Comparison of ENCODE assay signal across 17 mouse cellular contexts in genomic region chr14:114953070-114953665, GRCm38 (mm10).
DNase-seq lines count a peak whose midpoint lies in the region; TF ChIP-seq lines count a peak whose summit lies in the region.
"Had no signal": no experiment of that assay in that cellular context is flagged by ENCODE, and none has a peak within 500 bp of the region (broad histone marks: within the 10 kb centered on the region; RNA-seq: fewer than 3 reads in every experiment).

No protein-coding gene starts in this region.

- H3K27ac ChIP-seq in kidney, adult 2 months (ENCODE audit: insufficient read depth, low read depth, low read length): no peak overlapping the region
- H3K27ac ChIP-seq in limb, embryonic 10.5 days: 0 out of 2 replicates have a peak overlapping the region, but pooled peaks have one; percentile 19
- H3K27ac ChIP-seq: embryonic facial prominence, embryonic 15.5 days; hindbrain, embryonic 12.5 days; neural tube, embryonic 13.5 days had no signal

- no peaks in the 10 kb centered on the region for H3K9me3 ChIP-seq in limb, embryonic 10.5 days (replicated peaks)
- H3K9me3 ChIP-seq: embryonic facial prominence, embryonic 15.5 days; hindbrain, embryonic 12.5 days; neural tube, embryonic 13.5 days had no signal

- TF ChIP-seq CTCF in kidney, adult 2 months (conservative IDR thresholded peaks at IDR 0.05; ENCODE audit: insufficient read depth, insufficient read length, low read depth, low read length): no peak

- WGBS in kidney, adult 2 months: 55% methylated on average over 4 of the region's 4 CpGs
- 18% methylated on average over 4 of the region's 4 CpGs for WGBS in limb, embryonic 10.5 days

- H3K4me1 ChIP-seq in kidney, adult 2 months (ENCODE audit: control insufficient read depth, insufficient read depth, low read length): no peaks in the 10 kb centered on the region
- peaks cover 38% of the 10 kb centered on the region for H3K4me1 ChIP-seq in limb, embryonic 10.5 days

- H3K36me3 ChIP-seq in kidney, adult 2 months (ENCODE audit: control insufficient read depth, insufficient read depth, low read length): no peaks in the 10 kb centered on the region
- H3K36me3 ChIP-seq in limb, embryonic 10.5 days: no peaks in the 10 kb centered on the region
- H3K36me3 ChIP-seq: embryonic facial prominence, embryonic 15.5 days; hindbrain, embryonic 12.5 days; neural tube, embryonic 13.5 days had no signal

- peak; percentile 38 for DNase-seq in kidney, adult 2 months
- no peak for DNase-seq in kidney, adult 18-20 months
- DNase-seq in MEL-GATA-1-ER (ENCODE audit: extremely low read depth, low read depth): peak; percentile 53
- DNase-seq in embryo, embryonic 9.5 days (ENCODE audit: extremely low spot score): peak; percentile 52
- DNase-seq in limb, embryonic 10.5 days (ENCODE audit: low spot score): no peak
- DNase-seq in right cerebral cortex, adult 2 months (ENCODE audit: low spot score in 2 of 2): no peak
- no peak for DNase-seq in cerebellum, adult 18-20 months
- DNase-seq in gastrocnemius, adult 8-10 months (ENCODE audit: low spot score in 2 of 2): no peak
- DNase-seq: B cell, adult 2 months; cerebellum, adult 9-11 months; layer of hippocampus, postnatal 36 days; liver, postnatal 0 days; lung, postnatal 4 days; thymus, adult 18-20 months had no signal

- no peaks in the 10 kb centered on the region for H3K27me3 ChIP-seq in kidney, adult 2 months (replicated peaks; ENCODE audit: control insufficient read depth, insufficient read depth, low read length)
- H3K27me3 ChIP-seq in limb, embryonic 10.5 days (ENCODE audit: low read depth, poor library complexity, severe bottlenecking): no peaks in the 10 kb centered on the region
- H3K27me3 ChIP-seq: hindbrain, embryonic 12.5 days; neural tube, embryonic 13.5 days had no signal

- no peak for TF ChIP-seq POLR2A in kidney, adult 2 months (IDR thresholded peaks at IDR 0.05; ENCODE audit: low read depth, low read length)

- H3K4me3 ChIP-seq in kidney, adult 2 months (ENCODE audit: insufficient read depth, low read depth, low read length): no peak overlapping the region
- H3K4me3 ChIP-seq in limb, embryonic 10.5 days: no peak overlapping the region
- H3K4me3 ChIP-seq: embryonic facial prominence, embryonic 15.5 days; hindbrain, embryonic 12.5 days; neural tube, embryonic 13.5 days had no signal

Comparison
In these comparisons a context has a peak if more than half of its experiments do, and no peak if none do; other contexts are left out.
1. DNase-seq: peak in kidney, adult 2 months (single experiment), MEL-GATA-1-ER (single experiment) and embryo, embryonic 9.5 days (single experiment); none in kidney, adult 18-20 months (single experiment), limb, embryonic 10.5 days (single experiment), right cerebral cortex, adult 2 months (0 of 2), cerebellum, adult 18-20 months (0 of 2) and gastrocnemius, adult 8-10 months (0 of 2).